Mouse (Mus musculus): Measurements from ENCODE around the gene Myo9a.
A peak's percentile ranks its signal among the peaks of the same experiment; 100 is the strongest.
"Not testable (repeated sequence)": the region's sequence is repeated elsewhere in the genome, so short reads cannot be mapped to it uniquely, and the experiment has no call there.

Myo9a gene

DNA sequence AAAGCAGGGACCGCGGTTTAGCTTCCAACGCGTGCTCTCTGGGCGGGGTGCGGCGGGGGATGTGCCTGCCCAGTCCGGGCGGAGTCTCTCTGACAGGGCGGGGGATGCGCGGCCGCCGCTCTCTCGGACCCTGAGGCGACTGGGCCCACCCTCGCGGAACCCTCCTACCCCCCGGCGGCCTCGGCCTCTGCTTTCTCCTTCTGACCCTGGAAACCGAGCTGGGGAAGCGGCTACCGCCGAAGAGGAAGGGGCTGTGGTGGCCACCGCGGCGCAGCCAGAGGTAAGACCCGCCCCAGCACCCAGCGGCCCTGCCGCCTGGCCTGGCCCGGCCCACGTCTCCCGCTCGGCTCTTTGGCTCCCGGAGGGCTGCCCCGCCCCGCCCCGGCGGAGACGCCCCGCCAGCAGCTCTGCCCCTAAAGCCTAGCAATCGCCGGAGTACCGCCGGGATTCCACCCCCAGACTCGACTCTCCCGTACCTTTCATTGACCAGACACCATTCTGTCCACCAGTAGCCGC, 428 bp downstream of the Myo9a start:
- peak; percentile 90 to 95 for DNase-seq (ENCODE audit: low spot score in 2 of 2)

GRCm38 (mm10) chr9:59751966-59752365, 1.3 kb downstream of the Myo9a start:
- DNase-seq (ENCODE audit: low spot score in 2 of 2): no peak

DNA sequence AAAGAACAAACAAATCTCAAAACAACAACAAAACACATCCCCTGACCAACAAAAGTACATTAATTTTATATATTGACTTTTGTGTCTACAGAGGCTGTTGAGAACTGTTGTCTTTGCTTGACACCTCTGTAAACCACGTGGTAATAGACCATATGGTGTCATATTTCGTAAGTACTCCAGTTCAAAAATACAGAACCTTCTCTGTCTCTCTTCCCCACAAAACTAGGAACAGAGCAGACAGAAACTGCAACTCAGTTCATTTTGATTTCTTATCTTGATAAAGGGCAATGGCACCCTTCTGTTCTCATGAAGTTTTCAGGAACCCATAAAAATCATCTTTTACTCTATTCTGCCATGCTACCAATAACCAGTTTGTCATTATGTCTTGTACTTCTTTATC, 4.5 kb downstream of the Myo9a start:
- DNase-seq (ENCODE audit: low spot score in 2 of 2): no peak

DNA sequence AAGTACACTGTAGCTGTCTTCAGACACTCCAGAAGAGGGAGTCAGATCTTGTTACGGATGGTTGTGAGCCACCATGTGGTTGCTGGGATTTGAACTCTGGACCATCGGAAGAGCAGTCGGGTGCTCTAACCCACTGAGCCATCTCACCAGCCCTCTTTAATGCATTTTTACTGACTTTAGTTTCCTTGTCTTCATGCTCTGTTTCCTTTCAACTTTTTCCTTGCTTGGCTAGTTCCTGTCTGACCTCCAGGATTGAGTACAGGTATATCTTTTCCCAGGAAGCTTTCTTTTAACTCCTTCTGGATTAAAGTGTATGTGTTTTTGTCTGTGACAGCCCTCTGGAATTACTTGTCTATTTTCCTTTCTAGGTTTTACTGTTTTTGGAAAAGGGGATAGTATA, 6.3 kb downstream of the Myo9a start:
- not testable (repeated sequence) for DNase-seq (ENCODE audit: low spot score in 2 of 2)

- no peak for DNase-seq (ENCODE audit: low spot score in 2 of 2)
These were observed 9.8 kb downstream of the Myo9a start for GRCm38 (mm10) chr9:59760515-59760914.

DNA sequence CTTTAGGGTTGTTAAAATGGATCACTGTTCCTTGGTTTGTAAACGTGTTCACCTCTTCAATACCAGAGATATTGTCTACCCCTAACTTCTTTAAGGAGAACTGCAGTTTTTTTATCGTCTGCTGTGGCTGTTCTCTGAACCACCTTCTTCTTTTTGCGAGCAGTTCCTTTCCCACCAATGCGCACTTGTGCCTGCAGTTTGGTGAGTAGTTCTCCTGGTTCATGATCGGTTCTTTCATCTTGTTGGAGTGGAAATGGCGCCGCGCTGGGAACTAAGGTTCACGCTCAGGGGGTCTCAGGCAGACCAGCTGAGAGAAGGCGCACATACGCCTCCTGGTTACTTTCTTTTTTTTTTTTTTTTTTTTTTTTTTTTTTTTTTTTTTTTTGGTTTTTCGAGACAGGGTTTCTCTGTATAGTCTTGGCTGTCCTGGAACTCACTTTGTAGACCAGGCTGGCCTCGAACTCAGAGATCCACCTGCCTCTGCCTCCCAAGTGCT, 16.3 kb downstream of the Myo9a start:
- DNase-seq (ENCODE audit: low spot score in 2 of 2): not testable (repeated sequence)

DNA sequence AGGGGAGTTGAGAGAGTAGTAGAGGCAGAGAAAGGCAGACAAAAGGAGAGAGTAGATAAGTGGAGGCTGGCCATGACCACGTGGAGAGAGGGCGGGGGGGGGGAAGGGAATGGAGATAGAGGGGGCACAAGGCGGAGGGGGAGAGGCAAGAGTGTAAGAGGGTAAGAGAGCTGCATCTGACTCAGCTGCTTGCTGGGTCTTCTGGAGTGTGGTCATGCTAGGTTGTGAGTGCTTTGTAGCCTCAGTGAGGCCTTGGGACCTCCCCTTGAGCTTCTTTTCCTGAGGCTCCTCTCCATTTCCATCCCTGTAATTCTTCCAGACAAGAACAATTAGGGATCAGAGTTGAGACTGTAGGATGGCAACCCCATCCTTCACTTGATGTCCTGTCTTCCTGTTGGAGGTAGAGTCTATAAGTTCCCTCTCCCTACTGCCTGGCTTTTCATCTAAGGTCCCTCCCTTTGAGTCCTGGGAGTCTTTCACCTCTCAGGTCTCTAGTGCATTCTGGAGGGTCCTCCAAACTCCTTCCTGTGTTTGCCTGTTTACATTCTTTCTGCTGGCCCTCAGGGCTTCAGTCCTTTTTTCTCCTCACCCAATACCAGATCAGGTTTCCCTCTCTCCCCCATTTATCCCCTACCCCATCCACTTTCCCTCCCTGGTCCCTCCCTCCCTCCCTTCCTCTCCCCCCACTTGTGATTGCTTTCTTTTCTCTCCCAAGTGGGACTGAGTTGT, 55.5 kb downstream of the Myo9a start:
- DNase-seq (ENCODE audit: low spot score in 2 of 2): not testable (repeated sequence)

DNA sequence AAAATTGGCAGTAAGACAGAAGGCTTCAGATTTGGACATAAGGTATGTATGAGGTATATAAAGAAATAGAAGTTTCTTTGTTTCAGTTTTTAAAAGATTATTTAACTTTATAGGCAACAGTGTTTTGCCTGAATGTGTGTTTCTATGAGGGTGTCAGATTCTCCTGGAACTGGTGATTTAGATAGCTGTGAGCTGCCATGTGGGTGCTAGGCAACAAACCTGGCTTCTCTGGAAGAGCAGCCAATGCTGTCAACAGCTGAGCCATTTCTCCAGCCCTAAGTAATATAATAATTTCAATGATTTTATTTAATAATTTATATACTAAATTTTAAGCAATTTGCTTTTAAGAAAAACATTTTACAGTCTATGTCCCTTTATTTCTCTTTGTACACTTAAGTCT, 133.9 kb downstream of the Myo9a start:
- DNase-seq (ENCODE audit: low spot score in 2 of 2): no peak

DNA sequence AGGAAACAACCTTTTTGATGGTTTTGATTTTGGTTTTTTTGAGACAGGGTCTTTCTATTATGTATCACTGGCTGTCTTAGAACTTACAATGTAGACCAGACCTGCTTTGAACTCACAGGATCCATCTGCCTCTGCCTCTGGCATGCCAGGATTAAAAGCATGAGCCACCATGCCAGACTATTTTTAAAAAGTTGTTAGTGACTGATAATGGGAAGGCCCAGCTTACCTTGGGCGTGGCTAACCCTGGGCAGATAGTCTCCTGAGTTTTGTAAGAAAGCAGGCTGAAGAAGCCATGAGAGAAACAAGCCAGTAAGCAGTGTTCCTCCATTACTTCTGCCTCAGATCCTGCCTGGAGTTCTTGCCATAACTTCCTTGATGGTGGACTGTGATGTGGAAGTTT, 152.7 kb downstream of the Myo9a start:
- no peak for DNase-seq (ENCODE audit: low spot score in 2 of 2)

DNA sequence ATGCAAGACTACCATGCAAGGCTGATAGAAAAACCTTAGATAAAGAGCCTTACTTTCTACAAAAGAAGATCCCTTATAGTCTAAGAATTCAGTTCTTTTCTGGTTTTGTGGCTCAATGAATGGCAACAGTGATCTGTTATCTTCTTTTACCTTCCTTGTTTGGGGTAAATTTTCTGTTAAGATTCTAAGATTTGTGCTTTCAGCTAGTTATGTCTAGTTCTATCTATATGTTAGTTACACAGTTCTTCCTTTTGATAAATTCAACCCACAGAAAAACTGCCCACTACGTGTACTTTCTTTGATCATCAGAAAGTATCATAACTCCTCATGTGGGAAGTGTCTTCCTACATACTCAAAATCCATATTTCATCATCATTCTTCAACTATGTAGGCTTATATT, 164.1 kb downstream of the Myo9a start:
- no peak for DNase-seq (ENCODE audit: low spot score in 2 of 2)

DNA sequence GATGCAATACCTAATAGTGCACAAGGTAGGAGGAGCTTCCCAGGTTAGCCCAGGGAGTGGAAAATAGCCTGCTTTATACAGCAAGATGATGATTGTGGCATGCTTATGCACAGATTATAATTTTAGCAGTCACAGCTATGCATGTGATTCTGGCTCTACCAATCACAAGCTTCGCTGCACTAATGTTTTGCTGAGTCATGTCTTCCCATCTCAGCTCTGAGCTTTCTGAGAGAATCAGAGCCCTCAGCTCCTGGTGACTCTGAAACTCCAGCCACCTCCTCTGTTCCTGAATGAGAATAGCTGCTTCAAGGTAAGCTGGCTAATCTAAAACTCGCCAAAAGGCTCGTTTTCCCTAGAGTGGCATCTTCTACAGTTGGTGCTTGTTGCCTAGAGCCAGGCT, 179.6 kb downstream of the Myo9a start:
- DNase-seq (ENCODE audit: low spot score in 2 of 2): no peak

GRCm38 (mm10) chr9:59935866-59936265, 185.2 kb downstream of the Myo9a start:
- DNase-seq (ENCODE audit: low spot score in 2 of 2): not testable (repeated sequence)

GRCm38 (mm10) chr9:59938529-59938928, 187.8 kb downstream of the Myo9a start:
- DNase-seq (ENCODE audit: low spot score in 2 of 2): no peak

DNA sequence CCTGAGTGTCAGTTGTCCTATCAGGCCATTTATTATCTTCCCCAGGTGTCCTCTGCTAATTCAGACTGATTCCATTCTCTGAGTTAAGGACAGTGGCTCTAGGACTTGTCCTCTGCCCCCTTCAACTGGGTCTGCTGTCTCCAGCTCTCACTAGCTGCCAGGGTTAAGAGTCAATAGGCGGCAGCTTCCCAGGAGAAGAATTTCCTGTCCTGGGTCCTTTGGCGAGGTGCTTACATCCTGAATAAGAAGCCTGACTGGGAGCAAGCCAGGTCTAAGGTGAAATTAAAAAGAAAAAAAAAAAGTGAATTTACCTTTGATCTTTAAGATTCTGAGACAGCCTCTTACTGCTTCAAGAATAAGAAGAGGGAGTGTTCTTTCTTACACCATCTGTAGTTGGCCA, 189.0 kb downstream of the Myo9a start:
- DNase-seq (ENCODE audit: low spot score in 2 of 2): no peak

GRCm38 (mm10) chr9:59940913-59941884, 190.5 kb downstream of the Myo9a start:
- DNase-seq (ENCODE audit: low spot score in 2 of 2): no peak

DNA sequence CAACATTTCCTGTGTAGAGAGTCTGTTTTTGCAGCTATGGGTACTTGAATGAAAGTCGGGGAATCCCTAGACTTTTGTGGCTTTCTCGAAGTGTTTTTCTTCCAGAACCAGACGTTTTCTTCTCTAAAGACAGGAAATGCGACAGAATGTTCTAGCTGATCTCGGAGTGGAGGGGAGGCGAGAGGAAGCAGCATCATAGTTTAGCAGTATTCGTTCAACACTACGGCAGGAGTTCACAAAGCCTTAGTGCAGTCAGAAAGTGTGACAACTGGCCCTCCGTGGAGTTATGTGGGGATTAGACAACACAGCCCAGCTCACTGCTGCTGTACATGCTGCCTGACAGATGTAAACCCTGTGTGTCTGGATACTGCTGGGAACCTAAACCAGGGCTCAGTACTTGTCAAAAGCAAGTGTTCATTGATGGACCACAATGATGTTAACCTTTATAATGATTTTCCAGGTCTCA, 191.2 kb downstream of the Myo9a start:
- no peak for DNase-seq (ENCODE audit: low spot score in 2 of 2)

GRCm38 (mm10) chr9:59942501-59943085, 191.9 kb downstream of the Myo9a start:
- no peak for DNase-seq (ENCODE audit: low spot score in 2 of 2)

DNA sequence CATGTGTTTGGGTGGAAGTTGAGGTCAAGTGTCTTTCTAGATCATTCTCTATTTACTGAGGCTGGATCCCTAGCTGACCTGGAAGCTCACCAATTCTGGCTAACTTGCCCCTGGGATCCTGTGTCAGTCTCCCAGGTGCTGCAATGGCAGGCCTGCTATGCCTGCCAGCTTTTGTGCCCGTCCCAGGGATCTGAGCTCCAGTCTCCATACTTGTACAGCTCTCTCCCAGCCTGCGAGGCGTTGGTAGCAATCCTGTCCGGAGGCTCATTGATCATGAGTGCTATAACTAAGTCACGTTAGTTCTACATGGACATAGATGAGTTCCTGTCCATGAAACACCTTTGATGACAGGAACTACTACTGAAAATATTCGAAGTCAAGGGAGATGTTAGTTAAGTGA, 193.1 kb downstream of the Myo9a start:
- DNase-seq (ENCODE audit: low spot score in 2 of 2): no peak

- no peak for DNase-seq (ENCODE audit: low spot score in 2 of 2)
These were observed 194.5 kb downstream of the Myo9a start for GRCm38 (mm10) chr9:59945241-59945640.

DNA sequence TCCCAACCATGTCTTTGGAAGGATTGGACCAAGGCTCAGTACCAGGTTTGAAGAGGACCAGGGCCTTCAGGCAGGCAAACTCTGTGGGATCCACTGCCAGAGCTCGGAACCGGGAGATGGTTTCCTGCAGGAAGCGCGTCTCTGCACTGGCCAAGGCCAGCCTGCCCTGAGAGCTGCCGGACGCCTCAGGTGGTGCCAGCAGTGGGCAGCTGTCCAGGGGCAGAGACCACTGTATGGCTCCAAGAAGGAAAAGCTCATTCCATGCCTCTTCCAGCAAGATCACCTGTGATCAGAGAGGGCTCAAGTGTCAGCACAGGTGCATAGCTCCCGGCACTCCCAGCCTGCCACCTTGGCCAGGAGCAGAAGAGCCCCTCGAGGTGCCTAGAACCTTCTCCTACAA, 196.6 kb downstream of the Myo9a start:
- no peak for DNase-seq (ENCODE audit: low spot score in 2 of 2)

DNA sequence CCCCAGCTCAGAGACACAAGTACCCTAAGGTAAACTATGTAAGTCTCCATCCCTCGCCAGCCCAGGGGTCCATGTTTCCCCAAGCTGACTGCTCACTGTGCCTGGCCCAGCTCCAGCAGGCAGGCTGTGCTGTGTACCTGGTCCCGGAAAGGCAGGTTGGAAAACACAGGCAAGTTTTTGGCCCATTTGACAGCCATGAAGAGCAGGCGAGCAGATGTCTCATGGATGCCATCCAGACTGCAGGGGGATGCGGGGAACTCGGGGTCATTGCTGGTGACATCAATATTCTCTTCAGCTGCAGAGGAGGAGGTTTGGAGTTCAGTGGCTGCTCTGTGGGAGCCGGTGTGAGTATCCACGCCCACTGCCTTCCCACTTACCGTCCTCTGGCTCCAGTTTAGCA, 197.5 kb downstream of the Myo9a start:
- no peak for DNase-seq (ENCODE audit: low spot score in 2 of 2)

GRCm38 (mm10) chr9:59948691-59949250, 198.1 kb downstream of the Myo9a start:
- no peak for DNase-seq (ENCODE audit: low spot score in 2 of 2)

Measured in spleen, postnatal 10 days (tissue).